Mouse (Mus musculus): ENCODE results near the gene Zfp652. TPM values are rescaled to one million over a fixed set of nuclear protein-coding genes. Genes with fewer than 3 reads are reported as not detected.
A peak's percentile ranks its signal among the peaks of the same experiment; 100 is the strongest.

Zfp652 gene
- polyA plus RNA-seq, 1 experiment = 40.4 TPM

DNA sequence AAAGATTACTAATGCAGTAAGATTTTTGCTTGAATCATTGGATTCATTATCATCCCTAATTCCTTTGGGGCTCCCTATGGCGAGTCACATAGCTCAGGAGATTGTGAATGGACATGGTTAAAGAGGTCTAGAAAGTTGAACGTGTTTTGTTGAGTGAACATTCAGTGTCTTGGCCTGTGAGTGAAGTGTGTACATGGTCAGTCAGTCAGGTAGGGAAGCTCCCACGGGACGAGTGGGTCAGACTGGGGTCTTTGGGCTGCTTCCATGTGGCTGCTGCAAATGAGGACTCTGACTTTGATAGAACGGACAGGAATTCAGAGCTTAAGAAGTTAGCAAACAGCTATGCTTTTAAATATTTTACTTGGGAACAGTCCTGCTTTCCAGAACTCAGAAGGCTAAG lies 48.0 kb downstream of the Zfp652 start:
- Histone ChIP-seq H3K4me3 (replicated peaks; ENCODE audit: extremely low read depth, low read depth, low read length) (no peak overlapping the region), H3K4me1 (ENCODE audit: control insufficient read depth, insufficient read depth, low read length) (no peaks in the 10 kb centered on the region)
- TF ChIP-seq POLR2A (IDR thresholded peaks at IDR 0.05; ENCODE audit: borderline replicate concordance, extremely low read depth, low read depth, low read length) = no peak
- no peak for TF ChIP-seq CTCF (IDR thresholded peaks at IDR 0.05; ENCODE audit: insufficient read depth, low read length)
- WGBS = 81% methylated on average over 5 of the region's 5 CpGs
- no peak for DNase-seq

DNA sequence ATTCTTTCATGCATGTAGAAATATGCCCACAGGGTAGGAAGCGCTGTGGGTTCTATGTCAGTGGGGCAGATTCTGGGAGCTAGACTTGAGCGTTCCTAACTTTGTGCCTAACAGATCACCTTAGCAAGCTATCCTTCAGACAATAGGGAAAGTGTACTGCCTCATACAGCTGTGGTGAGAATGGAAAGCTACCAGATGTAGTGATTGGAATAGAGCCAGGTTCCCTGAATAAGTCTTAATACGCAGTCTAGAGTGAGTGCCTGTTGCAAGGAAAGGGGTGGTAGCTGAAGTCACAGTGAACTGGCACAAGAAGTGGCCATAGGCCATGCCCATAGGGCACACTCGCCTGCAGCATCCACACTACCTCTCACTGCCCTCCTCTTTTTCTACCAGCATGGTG lies 50.5 kb downstream of the Zfp652 start:
- no peak for DNase-seq
- H3K4me3 ChIP-seq (replicated peaks; ENCODE audit: extremely low read depth, low read depth, low read length) = no peak overlapping the region
- no peaks in the 10 kb centered on the region for H3K4me1 ChIP-seq (ENCODE audit: control insufficient read depth, insufficient read depth, low read length)
- TF ChIP-seq POLR2A (IDR thresholded peaks at IDR 0.05; ENCODE audit: borderline replicate concordance, extremely low read depth, low read depth, low read length) (no peak), CTCF (IDR thresholded peaks at IDR 0.05; ENCODE audit: insufficient read depth, low read length) (no peak)
- WGBS = 75% methylated on average over 4 of the region's 4 CpGs

DNA sequence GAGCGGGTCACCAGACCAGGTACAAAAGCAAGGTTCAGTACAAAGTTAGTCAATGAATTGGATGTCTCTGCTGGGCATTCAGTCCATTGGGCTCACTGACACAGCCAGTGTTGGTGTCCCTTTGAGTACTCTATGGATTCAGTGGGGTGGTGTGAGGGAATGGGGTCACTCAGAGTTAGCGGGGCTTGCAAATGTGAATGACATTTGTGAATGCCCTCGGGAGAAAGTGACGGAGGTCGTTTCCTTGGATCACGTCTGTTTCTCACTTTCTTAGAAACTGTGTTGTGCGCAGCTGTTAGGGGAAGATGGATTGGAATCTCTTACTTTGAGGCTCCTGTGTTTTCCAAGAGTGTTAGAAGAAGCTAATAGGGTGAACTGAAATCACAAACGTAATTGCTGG lies 52.3 kb downstream of the Zfp652 start:
- TF ChIP-seq CTCF (IDR thresholded peaks at IDR 0.05; ENCODE audit: insufficient read depth, low read length) (no peak), POLR2A (IDR thresholded peaks at IDR 0.05; ENCODE audit: borderline replicate concordance, extremely low read depth, low read depth, low read length) (no peak)
- WGBS = 86% methylated on average over 8 of the region's 8 CpGs
- DNase-seq = no peak
- no peak overlapping the region for H3K4me3 ChIP-seq (replicated peaks; ENCODE audit: extremely low read depth, low read depth, low read length)
- no peaks in the 10 kb centered on the region for H3K4me1 ChIP-seq (ENCODE audit: control insufficient read depth, insufficient read depth, low read length)

DNA sequence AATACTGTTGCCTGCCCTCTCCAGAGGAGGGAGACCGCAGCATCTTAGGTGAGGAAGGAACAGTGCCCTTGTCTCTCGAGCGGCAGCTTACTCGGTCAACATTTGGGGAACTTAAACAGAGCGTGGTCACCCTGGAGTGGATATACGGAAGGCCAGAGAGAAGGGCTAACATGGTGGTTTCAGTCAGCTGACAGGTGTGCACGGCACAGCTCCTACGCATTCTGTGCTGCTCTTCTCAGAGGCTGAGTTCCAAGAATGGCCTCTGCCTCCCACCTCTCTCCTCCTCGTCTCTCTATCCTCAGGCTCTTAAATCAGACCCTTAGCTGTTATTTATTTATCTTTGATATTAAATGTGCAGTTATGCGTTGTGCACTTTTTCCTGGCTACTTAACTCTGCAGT lies 52.9 kb downstream of the Zfp652 start:
- 64% methylated on average over 10 of the region's 10 CpGs for WGBS
- TF ChIP-seq CTCF (IDR thresholded peaks at IDR 0.05; ENCODE audit: insufficient read depth, low read length) (no peak), POLR2A (IDR thresholded peaks at IDR 0.05; ENCODE audit: borderline replicate concordance, extremely low read depth, low read depth, low read length) (no peak)

DNA sequence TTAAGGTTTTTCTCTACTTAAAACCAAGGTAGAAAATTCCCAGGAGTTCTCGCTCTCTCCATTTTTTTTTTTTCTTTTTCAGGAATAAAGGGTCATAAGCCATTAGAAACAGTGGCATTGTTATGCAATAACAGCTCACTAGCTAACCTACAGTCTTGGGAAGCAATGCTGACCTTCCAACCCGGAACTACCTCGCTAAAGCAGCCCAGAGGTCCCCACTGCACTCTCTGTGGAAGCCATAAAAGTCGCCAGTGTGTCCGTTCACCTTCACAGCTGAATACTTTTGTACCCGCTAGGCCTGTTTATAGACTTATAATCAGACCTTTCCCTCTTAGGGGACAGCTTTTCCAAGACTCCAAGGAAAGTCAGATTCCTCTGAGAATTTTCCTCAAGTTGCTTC lies 55.8 kb downstream of the Zfp652 start:
- peaks cover 15% of the 10 kb centered on the region for H3K4me1 ChIP-seq (ENCODE audit: control insufficient read depth, insufficient read depth, low read length)
- WGBS = 93% methylated on average over 6 of the region's 6 CpGs
- no peak for DNase-seq
- no peak for TF ChIP-seq CTCF (IDR thresholded peaks at IDR 0.05; ENCODE audit: insufficient read depth, low read length)
- no peak for TF ChIP-seq POLR2A (IDR thresholded peaks at IDR 0.05; ENCODE audit: borderline replicate concordance, extremely low read depth, low read depth, low read length)
- no peak overlapping the region for H3K4me3 ChIP-seq (replicated peaks; ENCODE audit: extremely low read depth, low read depth, low read length)

More for the DNA sequence above, 52.9 kb downstream of the Zfp652 start:
- H3K4me1 ChIP-seq (ENCODE audit: control insufficient read depth, insufficient read depth, low read length) = no peaks in the 10 kb centered on the region
- DNase-seq = no peak
- H3K4me3 ChIP-seq (replicated peaks; ENCODE audit: extremely low read depth, low read depth, low read length) = no peak overlapping the region

DNA sequence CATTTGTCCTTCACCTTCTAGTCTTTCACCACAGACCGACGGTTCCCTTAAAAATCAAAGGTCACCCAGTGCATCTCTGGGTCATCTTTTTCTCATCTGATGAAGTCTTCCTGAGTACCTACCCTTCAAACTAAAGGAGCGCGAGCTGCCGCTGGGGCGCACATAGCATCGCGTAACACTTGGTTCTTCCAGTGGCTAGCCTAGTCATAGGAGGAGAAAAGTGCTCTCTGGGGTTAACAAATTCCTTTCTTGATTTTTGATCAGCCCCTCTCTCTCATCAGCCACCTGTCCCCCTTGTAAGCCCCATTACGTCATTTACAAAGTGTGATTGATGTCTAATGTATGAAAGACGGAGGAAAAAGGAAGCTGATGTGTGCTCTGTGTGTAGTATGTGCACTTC lies 56.7 kb downstream of the Zfp652 start:
- TF ChIP-seq POLR2A (IDR thresholded peaks at IDR 0.05; ENCODE audit: borderline replicate concordance, extremely low read depth, low read depth, low read length) (no peak), CTCF (IDR thresholded peaks at IDR 0.05; ENCODE audit: insufficient read depth, low read length) (no peak)
- peaks cover 22% of the 10 kb centered on the region for H3K4me1 ChIP-seq (ENCODE audit: control insufficient read depth, insufficient read depth, low read length)
- no peak for DNase-seq
- 90% methylated on average over 10 of the region's 10 CpGs for WGBS
- no peak overlapping the region for H3K4me3 ChIP-seq (replicated peaks; ENCODE audit: extremely low read depth, low read depth, low read length)

DNA sequence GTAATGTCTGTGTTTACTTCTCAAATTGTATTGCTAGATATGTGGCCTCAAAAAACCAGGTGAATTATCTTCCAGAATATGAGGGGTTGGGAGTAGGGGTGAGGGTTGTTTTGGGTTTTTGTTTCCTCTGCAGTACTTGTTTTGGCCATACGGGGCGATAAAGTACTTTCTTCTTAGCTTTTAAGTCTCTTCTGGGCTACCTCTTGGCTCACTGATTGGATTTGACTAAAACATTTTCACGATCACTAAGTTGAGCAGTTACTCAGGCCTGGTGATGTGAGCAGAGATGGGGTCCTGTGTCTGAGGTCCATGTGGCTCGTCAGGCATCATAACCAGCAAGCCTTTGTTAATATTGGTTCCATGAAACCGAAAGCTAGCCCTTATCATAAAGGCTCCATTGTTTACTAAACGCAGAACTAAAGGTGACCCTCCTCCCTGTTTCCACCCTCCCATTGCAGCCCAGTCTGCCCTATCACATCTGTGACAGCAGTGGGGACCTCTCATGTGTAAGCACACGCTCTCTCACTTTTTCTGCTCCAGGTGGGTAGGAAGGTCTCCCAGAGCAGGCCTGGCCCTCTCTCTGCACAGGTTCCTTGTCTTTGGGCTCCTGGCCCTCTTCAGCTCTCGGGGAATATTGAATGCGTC lies 58.4 kb downstream of the Zfp652 start:
- peaks cover 22% of the 10 kb centered on the region for H3K4me1 ChIP-seq (ENCODE audit: control insufficient read depth, insufficient read depth, low read length)
- 38% methylated on average over 9 of the region's 9 CpGs for whole genome bisulfite sequencing
- TF ChIP-seq CTCF (IDR thresholded peaks at IDR 0.05; ENCODE audit: insufficient read depth, low read length) (no peak), POLR2A (IDR thresholded peaks at IDR 0.05; ENCODE audit: borderline replicate concordance, extremely low read depth, low read depth, low read length) (no peak)
- H3K4me3 ChIP-seq (replicated peaks; ENCODE audit: extremely low read depth, low read depth, low read length) = no peak overlapping the region
- peak; percentile 35 for DNase-seq

DNA sequence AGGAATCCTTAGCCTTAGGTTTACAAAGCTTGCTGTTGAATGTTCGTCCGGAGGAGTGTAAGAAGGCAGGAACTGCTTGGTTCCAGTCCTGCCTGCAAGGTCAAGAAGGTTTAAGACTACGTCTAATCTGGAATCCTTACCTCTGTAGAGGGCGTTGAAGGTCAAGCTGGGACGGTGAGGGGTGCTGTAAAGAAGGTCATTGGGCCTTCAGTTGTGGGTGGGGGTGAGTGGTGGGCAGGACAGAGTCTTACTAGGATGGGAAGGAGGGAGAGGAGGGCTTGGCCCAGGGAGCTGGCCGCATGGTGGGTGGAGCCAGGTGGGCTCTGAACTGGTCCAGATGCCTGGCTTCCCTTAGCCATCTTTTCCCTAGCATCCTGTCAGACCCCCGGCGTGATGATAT lies 59.2 kb downstream of the Zfp652 start:
- WGBS = 62% methylated on average over 8 of the region's 8 CpGs
- DNase-seq = no peak
- Histone ChIP-seq H3K4me3 (replicated peaks; ENCODE audit: extremely low read depth, low read depth, low read length) (no peak overlapping the region), H3K4me1 (ENCODE audit: control insufficient read depth, insufficient read depth, low read length) (peaks cover 22% of the 10 kb centered on the region)
- TF ChIP-seq POLR2A (IDR thresholded peaks at IDR 0.05; ENCODE audit: borderline replicate concordance, extremely low read depth, low read depth, low read length) (no peak), CTCF (IDR thresholded peaks at IDR 0.05; ENCODE audit: insufficient read depth, low read length) (no peak)

DNA sequence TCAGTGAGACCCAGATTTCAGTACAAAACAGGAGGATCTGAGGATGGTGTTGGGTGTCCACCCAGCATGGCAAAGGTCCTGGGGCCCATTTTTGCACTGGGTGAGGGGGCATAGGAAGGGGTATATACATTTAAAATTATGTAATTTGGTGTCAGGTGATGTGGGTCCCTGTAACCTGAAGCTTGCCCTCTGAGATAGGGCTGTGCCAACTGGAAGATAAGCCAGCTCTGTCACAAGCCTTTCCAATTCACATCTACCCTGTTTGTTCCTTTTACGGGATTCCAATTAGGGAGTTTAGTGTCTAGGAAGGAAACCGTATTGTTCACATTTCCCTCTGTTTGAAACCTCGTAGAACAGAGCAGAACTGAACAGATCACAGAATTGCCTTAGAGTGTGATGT lies 60.8 kb downstream of the Zfp652 start:
- 42% methylated on average over 3 of the region's 3 CpGs for WGBS
- TF ChIP-seq POLR2A (IDR thresholded peaks at IDR 0.05; ENCODE audit: borderline replicate concordance, extremely low read depth, low read depth, low read length) (no peak), CTCF (IDR thresholded peaks at IDR 0.05; ENCODE audit: insufficient read depth, low read length) (no peak)
- DNase-seq = no peak
- Histone ChIP-seq H3K4me3 (replicated peaks; ENCODE audit: extremely low read depth, low read depth, low read length) (no peak overlapping the region), H3K4me1 (ENCODE audit: control insufficient read depth, insufficient read depth, low read length) (peaks cover 29% of the 10 kb centered on the region)

Data from lung, adult 2 months (tissue).